ENCODE assay signal across 22 mouse cellular contexts in the genomic region with DNA sequence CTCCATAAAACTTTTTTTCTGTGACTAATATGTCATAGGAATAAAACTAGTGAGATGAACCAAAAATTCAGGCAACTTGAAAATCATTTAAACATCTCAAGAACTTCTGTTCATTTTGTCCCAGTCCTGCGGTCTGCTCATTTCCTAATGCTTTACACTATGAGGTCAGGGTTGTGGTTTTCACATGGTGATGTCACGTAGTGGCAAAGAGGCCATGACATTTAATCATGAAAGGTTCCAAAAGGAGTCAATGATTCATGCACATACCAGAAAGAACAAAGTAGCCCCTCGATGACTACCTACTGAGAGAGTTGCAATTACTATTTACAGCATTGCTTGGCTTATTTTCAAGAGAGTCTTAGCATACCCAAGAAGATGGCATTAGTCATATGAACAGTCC.
"Had no signal": no experiment of that assay in that cellular context is flagged by ENCODE, and none has a peak within 500 bp of the region (broad histone marks: within the 10 kb centered on the region; RNA-seq: fewer than 3 reads in every experiment).

No protein-coding gene starts in this region.

- H3K4me1 ChIP-seq: limb, embryonic 10.5 days; limb, embryonic 13.5 days; liver, embryonic 12.5 days; liver, embryonic 15.5 days; lung, embryonic 15.5 days; megakaryocyte, embryonic 14.5 days; midbrain, embryonic 10.5 days; midbrain, embryonic 13.5 days; neural tube, embryonic 13.5 days had no signal

- H3K27ac ChIP-seq: kidney, postnatal 0 days; layer of hippocampus, adult 2 months; left cerebral cortex, adult 2 months; limb, embryonic 10.5 days; limb, embryonic 13.5 days; liver, embryonic 12.5 days; liver, embryonic 15.5 days; lung, embryonic 15.5 days; midbrain, embryonic 10.5 days; midbrain, embryonic 13.5 days; neural tube, embryonic 13.5 days had no signal

- H3K4me2 ChIP-seq: limb, embryonic 13.5 days; liver, embryonic 12.5 days; liver, embryonic 15.5 days; lung, embryonic 15.5 days; midbrain, embryonic 13.5 days; neural tube, embryonic 13.5 days had no signal

- H3K9me3 ChIP-seq: limb, embryonic 10.5 days; limb, embryonic 13.5 days; liver, embryonic 12.5 days; liver, embryonic 15.5 days; lung, embryonic 15.5 days; megakaryocyte, embryonic 14.5 days; midbrain, embryonic 10.5 days; midbrain, embryonic 13.5 days; neural tube, embryonic 13.5 days had no signal

- DNase-seq: kidney, postnatal 25 days; layer of hippocampus, postnatal 36 days; liver; lung, adult 18-20 months; lung, postnatal 10 days; lung, postnatal 36 days; thymus, adult 2 months; thymus, postnatal 25 days had no signal

- H3K27me3 ChIP-seq: limb, embryonic 13.5 days; liver, embryonic 12.5 days; liver, embryonic 15.5 days; lung, embryonic 15.5 days; megakaryocyte, embryonic 14.5 days; midbrain, embryonic 13.5 days; neural tube, embryonic 13.5 days had no signal

- H3K4me3 ChIP-seq: layer of hippocampus, adult 2 months; left cerebral cortex, adult 2 months; limb, embryonic 10.5 days; limb, embryonic 13.5 days; liver, embryonic 12.5 days; liver, embryonic 15.5 days; lung, embryonic 15.5 days; megakaryocyte, embryonic 14.5 days; midbrain, embryonic 10.5 days; midbrain, embryonic 13.5 days; myocyte; neural tube, embryonic 13.5 days had no signal

- H3K9ac ChIP-seq: limb, embryonic 13.5 days; liver, embryonic 12.5 days; liver, embryonic 15.5 days; lung, embryonic 15.5 days; midbrain, embryonic 13.5 days; neural tube, embryonic 13.5 days had no signal

- H3K36me3 ChIP-seq: limb, embryonic 10.5 days; limb, embryonic 13.5 days; liver, embryonic 12.5 days; liver, embryonic 15.5 days; lung, embryonic 15.5 days; midbrain, embryonic 10.5 days; midbrain, embryonic 13.5 days; neural tube, embryonic 13.5 days had no signal

- ATAC-seq: liver, embryonic 12.5 days; midbrain, embryonic 13.5 days; midbrain, embryonic 16.5 days had no signal
